Mouse (Mus musculus) stomach, postnatal 0 days (tissue): ENCODE data around the gene Gga3. TPM values are rescaled to one million over a fixed set of nuclear protein-coding genes. Genes with fewer than 3 reads are reported as not detected.
"Not testable (repeated sequence)": the region's sequence is repeated elsewhere in the genome, so short reads cannot be mapped to it uniquely, and the experiment has no call there.

Source experiments
- ATAC-seq: fragments of 200-750 bp; cut with Nextera tagmentation; 2 replicates; pipeline ENCODE4 v1.8.0; 2017; ENCODE audit not compliant: low FRiP score, low TSS enrichment
- DNase-seq: peaks from one replicate; pipeline ENCODE4 v3.0.0-alpha.2; 2016; ENCODE audit warnings: low spot score
- H3K27ac ChIP-seq: fragments of 300-500 bp; sonication (generic); replicated peaks from 2 replicates; pipeline ENCODE4 v1.5.1; 2014; ENCODE audit warnings: mild to moderate bottlenecking, control low read depth
- H3K27me3 ChIP-seq: fragments of 300-500 bp; sonication (generic); 2 replicates; pipeline ENCODE4 v1.6.1; 2014; ENCODE audit warnings: low read length; ENCODE audit not compliant: control insufficient read depth, insufficient read depth
- H3K36me3 ChIP-seq: fragments of 300-500 bp; sonication (generic); 2 replicates; pipeline ENCODE4 v1.6.1; 2014; ENCODE audit warnings: low read length, mixed read lengths; ENCODE audit not compliant: control insufficient read depth, insufficient read depth
- H3K4me1 ChIP-seq: fragments of 300-500 bp; sonication (generic); replicated peaks from 2 replicates; pipeline ENCODE4 v1.6.1; 2014; ENCODE audit warnings: antibody characterized with exemption; ENCODE audit not compliant: control insufficient read depth, insufficient read depth
- H3K4me2 ChIP-seq: fragments of 300-500 bp; sonication (generic); replicated peaks from 2 replicates; pipeline ENCODE4 v1.6.1; 2014; ENCODE audit warnings: low read depth, mild to moderate bottlenecking, control low read depth, moderate library complexity
- H3K4me3 ChIP-seq: fragments of 300-500 bp; sonication (generic); 2 replicates; pipeline ENCODE4 v1.5.1; 2014; ENCODE audit warnings: low read depth, low read length, control low read depth
- H3K9ac ChIP-seq: fragments of 300-500 bp; sonication (generic); 2 replicates; pipeline ENCODE4 v1.6.1; 2014; ENCODE audit warnings: mild to moderate bottlenecking, low read length, control low read depth, mixed read lengths
- H3K9me3 ChIP-seq: fragments of 300-500 bp; sonication (generic); 2 replicates; pipeline ENCODE4 v1.6.1; 2016; ENCODE audit warnings: low read length; ENCODE audit not compliant: control insufficient read depth
- CTCF ChIP-seq: IDR thresholded peaks from 2 replicates; pipeline ENCODE4 v1.5.1; 2016; ENCODE audit warnings: antibody characterized with exemption, low read depth, mild to moderate bottlenecking, moderate library complexity
- EP300 ChIP-seq: optimal IDR thresholded peaks from 2 replicates; pipeline ENCODE3; 2016; ENCODE audit warnings: antibody characterized with exemption
- WGBS: fragments of 180-500 bp; shearing (Covaris S2); extraction: QIAGEN DNeasy Blood & Tissue Kit; methylation state at CpG from one replicate; pipeline ENCODE4 v1.1.7; 2014; 5-methylcytosine and 5-hydroxymethylcytosine counted together
- polyA plus RNA-seq: library from polyadenylated mRNA; unstranded; fragments of >200 nt; fragmentation: Nextera tagmentation; extraction: Ambion mirVana; gene quantifications from 2 replicates; pipeline ENCODE4 v1.2.1, GENCODE M21; 2015

The Gga3 gene
- 5.2 TPM in 2 replicates for polyA plus RNA-seq

DNA sequence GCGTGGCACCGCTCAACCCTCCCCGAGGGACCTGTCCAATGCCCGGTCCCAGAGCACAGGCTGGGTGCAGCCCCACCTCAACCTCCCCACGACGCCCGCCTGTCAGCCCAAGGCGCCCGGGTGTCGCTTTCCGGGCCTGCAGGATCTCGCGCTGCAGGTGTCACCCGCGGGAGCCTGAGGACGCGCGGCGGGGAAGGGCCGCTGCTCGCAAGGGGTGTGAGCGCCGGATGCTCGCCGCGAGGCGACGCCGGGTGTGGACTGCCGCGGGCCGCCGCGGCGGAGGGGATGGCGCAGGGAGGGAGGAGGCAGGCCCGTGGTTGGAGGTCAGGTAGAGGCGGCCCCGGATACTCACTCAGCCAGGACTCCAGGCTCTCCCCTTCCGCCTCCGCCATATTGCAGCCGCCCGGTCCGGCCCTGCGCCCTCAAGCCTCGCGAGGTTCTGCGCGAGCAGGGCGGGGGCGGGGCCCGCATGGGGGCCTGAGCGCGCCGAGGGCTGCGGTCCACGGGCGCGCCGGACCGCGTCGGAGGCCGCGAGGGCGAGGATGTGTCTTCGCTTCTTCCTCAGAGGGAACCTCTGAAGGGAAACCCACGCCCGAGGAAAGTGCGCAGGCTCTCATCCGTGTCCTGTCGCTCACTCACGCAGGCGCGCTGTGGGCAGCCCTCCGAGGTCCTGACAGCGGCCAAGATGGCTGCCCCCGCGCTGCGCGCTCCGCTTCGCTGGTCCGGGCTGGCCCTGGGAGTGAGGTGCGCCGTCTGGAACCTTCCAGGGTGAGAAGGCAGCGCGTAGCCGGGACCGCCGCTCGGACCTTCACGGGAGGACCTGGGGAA is at the start of gene Gga3, which contains the start of gene Mrps7:
Gene Gga3 (minus strand): TSS at position 576 of the 828 bp plus-strand sequence.
Gene Mrps7 (plus strand): TSS at position 450 of the 828 bp plus-strand sequence.
- ATAC-seq (peak; percentile 97), DNase-seq (peak; percentile 94)
- TF ChIP-seq CTCF (no peak; the same call in 1 of the 2 replicates), EP300 (peak; percentile 95)
- WGBS = under 1% methylated on average over 84 of the region's 93 CpGs
- Histone ChIP-seq H3K36me3 (peaks cover 17% of the 10 kb centered on the region; the same call in 1 of the 2 replicates), H3K27ac (peak within 1 kb of the TSS; percentile 94), H3K4me1 (no peaks in the 10 kb centered on the region), H3K4me2 (peak within 1 kb of the TSS; percentile 90), H3K9ac (peak within 1 kb of the TSS; percentile 94), H3K4me3 (peak within 1 kb of the TSS; percentile 96), H3K9me3 (no peaks in the 10 kb centered on the region), H3K27me3 (no peaks in the 10 kb centered on the region)

DNA sequence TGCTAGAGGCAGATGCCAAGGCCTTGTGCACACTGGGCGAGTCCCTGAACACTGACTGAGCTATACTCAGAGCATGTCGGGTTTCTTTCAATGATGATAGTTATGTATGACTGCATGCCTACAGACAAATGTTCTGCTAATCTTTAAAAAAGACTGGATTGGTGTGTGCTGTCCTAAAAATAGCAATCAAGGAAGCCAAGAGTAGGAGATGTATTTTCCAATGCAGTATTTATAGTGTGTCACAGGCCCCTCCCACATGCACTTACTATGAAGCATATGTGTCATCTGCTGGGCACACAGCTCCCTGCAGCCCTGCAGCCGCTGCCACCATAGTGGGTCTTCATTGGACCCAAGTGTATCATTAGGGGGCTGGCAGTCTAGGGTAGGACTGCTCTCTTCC is 49.3 kb upstream of the Gga3 start:
- Histone ChIP-seq H3K4me1 (0 out of 2 replicates have a peak, but pooled peaks cover 2% of the 10 kb centered on the region), H3K9me3 (no peaks in the 10 kb centered on the region), H3K4me3 (no peak overlapping the region), H3K4me2 (no peak overlapping the region), H3K27ac (no peak overlapping the region), H3K27me3 (no peaks in the 10 kb centered on the region), H3K9ac (no peak overlapping the region), H3K36me3 (peaks cover 5% of the 10 kb centered on the region)
- ATAC-seq (no peak), DNase-seq (no peak)
- TF ChIP-seq EP300 (no peak), CTCF (no peak)
- 67% methylated on average over 3 of the region's 3 CpGs for WGBS

DNA sequence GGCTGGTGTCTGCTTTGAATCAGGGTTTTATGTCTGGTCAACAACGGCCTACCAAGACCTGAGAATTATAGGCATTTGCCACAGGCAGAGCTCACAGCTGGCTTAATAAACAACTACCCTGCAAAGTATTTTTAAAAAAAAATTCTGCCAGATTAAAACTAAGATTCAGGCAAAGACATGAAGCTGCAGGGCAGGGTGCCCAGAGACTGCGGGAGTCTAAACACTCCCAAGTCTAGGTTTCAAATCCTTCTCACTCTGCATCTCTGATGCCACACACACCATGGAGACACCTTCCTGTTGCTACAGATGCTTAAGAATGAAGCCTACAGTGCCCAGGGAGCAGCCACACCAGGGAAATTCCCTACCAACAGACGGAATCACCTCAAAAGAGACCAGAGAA is 47.8 kb upstream of the Gga3 start:
- Histone ChIP-seq H3K4me2 (no peak overlapping the region), H3K27me3 (no peaks in the 10 kb centered on the region), H3K4me1 (0 out of 2 replicates have a peak, but pooled peaks cover 2% of the 10 kb centered on the region), H3K36me3 (peaks cover 9% of the 10 kb centered on the region), H3K9ac (no peak overlapping the region), H3K9me3 (no peaks in the 10 kb centered on the region), H3K4me3 (no peak overlapping the region), H3K27ac (no peak overlapping the region)
- no peak for ATAC-seq
- 83% methylated on average over 3 of the region's 3 CpGs for WGBS
- no peak for TF ChIP-seq CTCF
- no peak for TF ChIP-seq EP300
- no peak for DNase-seq

DNA sequence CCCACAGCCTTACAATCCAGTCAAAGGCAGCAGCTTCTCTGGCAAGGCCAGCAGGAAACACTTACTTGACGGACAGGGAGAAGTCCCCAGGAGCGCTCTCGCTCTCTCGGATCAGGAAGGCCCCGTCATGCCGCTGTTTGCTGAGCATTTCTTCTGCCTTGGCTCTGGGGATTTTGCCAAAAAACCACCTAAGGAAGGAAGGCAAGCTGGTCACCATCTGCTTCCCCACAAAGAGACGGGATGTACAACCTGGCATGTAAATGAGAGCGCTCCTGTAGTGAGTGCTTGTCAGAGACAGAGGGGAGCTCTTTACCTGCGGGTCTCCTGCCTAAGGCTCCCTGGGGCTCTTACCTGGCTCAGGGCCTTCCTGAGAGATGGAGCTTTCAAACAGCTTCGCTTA is 45.9 kb upstream of the Gga3 start:
- 60% methylated on average over 10 of the region's 10 CpGs for WGBS
- Histone ChIP-seq H3K27me3 (no peaks in the 10 kb centered on the region), H3K4me2 (no peak overlapping the region)

DNA sequence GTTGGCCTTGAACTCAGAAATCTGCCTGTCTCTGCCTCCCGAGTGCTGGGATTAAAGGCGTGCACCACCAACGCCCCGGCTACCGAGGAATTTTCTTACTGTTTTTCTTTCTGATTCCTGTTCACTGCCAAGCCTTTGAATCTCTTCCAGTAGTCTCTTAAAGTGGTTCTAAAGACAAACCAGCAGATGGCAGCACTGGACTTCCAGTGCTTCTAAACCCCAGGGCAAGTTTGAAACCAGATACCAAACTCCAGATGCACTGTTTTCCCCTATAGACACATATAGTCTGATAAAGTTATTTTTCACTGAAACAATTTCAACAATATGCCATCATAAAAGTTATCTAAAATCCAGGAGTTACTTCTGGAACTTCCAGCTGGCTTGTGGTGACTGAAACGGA is 43.6 kb upstream of the Gga3 start:
- Histone ChIP-seq H3K4me3 (no peak overlapping the region), H3K36me3 (peaks cover 6% of the 10 kb centered on the region; the same call in 1 of the 2 replicates), H3K27ac (no peak overlapping the region), H3K4me1 (no peaks in the 10 kb centered on the region), H3K27me3 (no peaks in the 10 kb centered on the region), H3K9me3 (no peaks in the 10 kb centered on the region), H3K4me2 (no peak overlapping the region), H3K9ac (no peak overlapping the region)
- TF ChIP-seq CTCF (peak; percentile 89), EP300 (no peak)
- WGBS = 25% methylated on average over 6 of the region's 6 CpGs
- DNase-seq (peak; percentile 66), ATAC-seq (no peak)

More for the DNA sequence above, 45.9 kb upstream of the Gga3 start:
- TF ChIP-seq EP300 (no peak), CTCF (no peak)
- Histone ChIP-seq H3K4me1 (0 out of 2 replicates have a peak, but pooled peaks cover 2% of the 10 kb centered on the region), H3K4me3 (no peak overlapping the region), H3K27ac (no peak overlapping the region), H3K9ac (no peak overlapping the region), H3K36me3 (peaks cover 11% of the 10 kb centered on the region), H3K9me3 (no peaks in the 10 kb centered on the region)
- no peak for DNase-seq
- no peak for ATAC-seq

DNA sequence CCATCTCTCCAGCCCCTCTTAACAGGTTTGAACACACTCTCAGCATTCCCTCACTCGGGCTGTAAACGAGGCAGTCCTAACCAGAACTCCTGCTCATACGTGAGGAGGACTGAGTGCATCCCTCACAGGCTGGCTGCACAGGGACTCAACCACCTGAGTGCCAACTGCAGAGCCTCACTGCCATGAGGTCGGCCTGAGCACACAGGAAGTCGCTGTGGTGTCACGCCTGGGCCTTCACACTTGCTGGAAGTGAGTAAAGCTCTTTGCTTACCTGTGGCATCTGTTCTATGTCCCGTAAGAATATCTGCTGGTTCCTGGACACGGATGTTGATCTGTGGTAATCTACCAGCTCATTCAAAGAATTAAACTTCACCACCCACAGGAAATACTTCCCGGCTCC is 42.6 kb upstream of the Gga3 start:
- Histone ChIP-seq H3K9me3 (no peaks in the 10 kb centered on the region), H3K4me2 (no peak overlapping the region), H3K36me3 (peaks cover 6% of the 10 kb centered on the region; the same call in 1 of the 2 replicates), H3K27ac (no peak overlapping the region), H3K4me1 (no peaks in the 10 kb centered on the region), H3K4me3 (no peak overlapping the region), H3K27me3 (no peaks in the 10 kb centered on the region), H3K9ac (no peak overlapping the region)
- WGBS = 86% methylated on average over 9 of the region's 9 CpGs
- ATAC-seq (no peak), DNase-seq (no peak)
- TF ChIP-seq EP300 = no peak

DNA sequence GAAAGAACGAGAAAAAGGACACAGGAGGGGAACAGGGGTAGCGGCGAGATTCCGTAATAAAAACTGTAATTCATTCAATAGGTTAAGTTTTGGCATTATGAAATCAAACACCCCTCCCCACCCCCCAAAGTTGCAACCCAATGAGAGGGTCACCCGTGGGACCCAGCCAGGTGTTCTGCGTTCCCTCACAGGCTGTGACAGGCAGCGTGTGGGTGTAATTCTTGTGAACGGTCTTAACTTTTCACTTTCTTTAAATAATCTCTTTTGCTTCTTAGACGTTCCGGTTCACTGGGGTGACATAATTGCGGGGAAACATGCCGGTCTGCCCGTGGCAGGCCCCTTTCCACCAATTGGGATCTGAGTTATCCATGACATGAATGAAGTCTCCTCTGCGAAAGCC is 41.6 kb upstream of the Gga3 start:
- H3K4me2 ChIP-seq, H3K9me3 ChIP-seq, H3K4me3 ChIP-seq, H3K4me1 ChIP-seq, H3K36me3 ChIP-seq, H3K27me3 ChIP-seq, ATAC-seq, H3K27ac ChIP-seq, DNase-seq, H3K9ac ChIP-seq: not testable (repeated sequence)
- 60% methylated on average over 14 of the region's 14 CpGs for WGBS
